Mouse (Mus musculus): ENCODE data around the gene Rab29. TPM values are rescaled to one million over a fixed set of nuclear protein-coding genes. Genes with fewer than 3 reads are reported as not detected.
"Not testable (repeated sequence)": the region's sequence is repeated elsewhere in the genome, so short reads cannot be mapped to it uniquely, and the experiment has no call there.

Gene Rab29
- 16.2 and 19.1 TPM in 2 replicates for polyA plus RNA-seq (2015; fragmentation: Nextera tagmentation; extraction: Ambion mirVana)

GRCm38 (mm10) chr1:131867093-131867945 lies at the start of gene Rab29:
Gene Rab29, plus strand, starts transcription at chr1:131867224.
- peaks cover 4% of the 10 kb centered on the region; the same call in 1 of the 2 replicates for H3K36me3 ChIP-seq (ENCODE audit: control insufficient read depth, insufficient read depth)
- peak within 1 kb of the TSS; percentile 59 for H3K9ac ChIP-seq (ENCODE audit: low read depth, low read length)
- H3K4me2 ChIP-seq (replicated peaks; ENCODE audit: low read depth), result peak within 1 kb of the TSS; percentile 81
- peak; percentile 98 for ATAC-seq
- under 1% methylated on average over 46 of the region's 46 CpGs for WGBS
- H3K4me1 ChIP-seq (replicated peaks; ENCODE audit: control insufficient read depth, insufficient read depth, low read length), result no peaks in the 10 kb centered on the region
- TF ChIP-seq CTCF (IDR thresholded peaks at IDR 0.05; ENCODE audit: low read depth), result peak; percentile 93
- H3K27me3 ChIP-seq (replicated peaks; ENCODE audit: control insufficient read depth, insufficient read depth, low read length), result no peaks in the 10 kb centered on the region
- H3K27ac ChIP-seq (ENCODE audit: low read depth, low read length), result no peak within 1 kb of the TSS
- H3K4me3 ChIP-seq (ENCODE audit: low read depth, low read length), result peak within 1 kb of the TSS; percentile 76
- H3K9me3 ChIP-seq (ENCODE audit: control insufficient read depth), result no peaks in the 10 kb centered on the region

DNA sequence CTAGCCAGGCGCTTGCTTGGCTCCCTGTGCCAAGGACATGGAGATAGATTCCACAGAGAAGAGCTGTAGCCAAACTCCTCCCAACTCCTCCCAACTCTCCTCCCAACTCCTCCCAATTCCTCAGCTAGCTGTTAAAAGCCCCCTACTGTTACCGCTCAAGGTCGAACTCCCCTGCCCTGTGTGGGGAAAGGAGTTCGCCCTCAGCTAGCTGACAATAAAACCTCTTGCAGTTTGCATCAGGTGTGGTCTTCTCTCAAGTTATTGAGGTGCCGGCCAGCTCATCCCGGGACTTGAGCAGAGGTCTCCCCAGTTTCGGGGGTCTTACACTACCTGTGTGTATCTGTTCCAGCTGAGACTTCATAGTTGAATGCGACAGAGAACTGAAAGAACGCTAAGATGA lies 46.7 kb upstream of the Rab29 start:
- H3K4me3 ChIP-seq (ENCODE audit: low read depth, low read length); H3K36me3 ChIP-seq (ENCODE audit: control insufficient read depth, insufficient read depth); H3K4me1 ChIP-seq (replicated peaks; ENCODE audit: control insufficient read depth, insufficient read depth, low read length); ATAC-seq; H3K9ac ChIP-seq (ENCODE audit: low read depth, low read length); H3K27ac ChIP-seq (ENCODE audit: low read depth, low read length); H3K4me2 ChIP-seq (replicated peaks; ENCODE audit: low read depth); H3K9me3 ChIP-seq (ENCODE audit: control insufficient read depth); H3K27me3 ChIP-seq (replicated peaks; ENCODE audit: control insufficient read depth, insufficient read depth, low read length): not testable (repeated sequence)
- WGBS, result 78% methylated on average over 8 of the region's 9 CpGs

- Histone ChIP-seq H3K4me1 (replicated peaks; ENCODE audit: control insufficient read depth, insufficient read depth, low read length) (no peaks in the 10 kb centered on the region), H3K4me3 (ENCODE audit: low read depth, low read length) (no peak overlapping the region), H3K27ac (ENCODE audit: low read depth, low read length) (no peak overlapping the region), H3K27me3 (replicated peaks; ENCODE audit: control insufficient read depth, insufficient read depth, low read length) (no peaks in the 10 kb centered on the region), H3K9me3 (ENCODE audit: control insufficient read depth) (no peaks in the 10 kb centered on the region), H3K4me2 (replicated peaks; ENCODE audit: low read depth) (no peak overlapping the region), H3K9ac (ENCODE audit: low read depth, low read length) (no peak overlapping the region), H3K36me3 (ENCODE audit: control insufficient read depth, insufficient read depth) (no peaks in the 10 kb centered on the region)
- TF ChIP-seq CTCF (IDR thresholded peaks at IDR 0.05; ENCODE audit: low read depth), result no peak
- ATAC-seq, result no peak
- 83% methylated on average over 10 of the region's 10 CpGs for WGBS
Measured at GRCm38 (mm10) chr1:131820887-131821328, 46.1 kb upstream of the Rab29 start.

- no peak overlapping the region for H3K9ac ChIP-seq (ENCODE audit: low read depth, low read length)
- no peak for ATAC-seq
- 78% methylated on average over 8 of the region's 8 CpGs for WGBS
- H3K36me3 ChIP-seq (ENCODE audit: control insufficient read depth, insufficient read depth), result no peaks in the 10 kb centered on the region
- no peaks in the 10 kb centered on the region for H3K4me1 ChIP-seq (replicated peaks; ENCODE audit: control insufficient read depth, insufficient read depth, low read length)
- no peaks in the 10 kb centered on the region for H3K9me3 ChIP-seq (ENCODE audit: control insufficient read depth)
- H3K4me2 ChIP-seq (replicated peaks; ENCODE audit: low read depth), result no peak overlapping the region
- no peaks in the 10 kb centered on the region for H3K27me3 ChIP-seq (replicated peaks; ENCODE audit: control insufficient read depth, insufficient read depth, low read length)
- no peak for TF ChIP-seq CTCF (IDR thresholded peaks at IDR 0.05; ENCODE audit: low read depth)
- no peak overlapping the region for H3K4me3 ChIP-seq (ENCODE audit: low read depth, low read length)
- no peak overlapping the region for H3K27ac ChIP-seq (ENCODE audit: low read depth, low read length)
Measured at GRCm38 (mm10) chr1:131822292-131822691, 44.7 kb upstream of the Rab29 start.

GRCm38 (mm10) chr1:131822856-131823492 lies 44.0 kb upstream of the Rab29 start:
- ATAC-seq, result no peak
- Histone ChIP-seq H3K4me2 (replicated peaks; ENCODE audit: low read depth) (no peak overlapping the region), H3K4me3 (ENCODE audit: low read depth, low read length) (no peak overlapping the region), H3K9ac (ENCODE audit: low read depth, low read length) (no peak overlapping the region), H3K9me3 (ENCODE audit: control insufficient read depth) (no peaks in the 10 kb centered on the region), H3K27me3 (replicated peaks; ENCODE audit: control insufficient read depth, insufficient read depth, low read length) (no peaks in the 10 kb centered on the region), H3K4me1 (replicated peaks; ENCODE audit: control insufficient read depth, insufficient read depth, low read length) (no peaks in the 10 kb centered on the region), H3K36me3 (ENCODE audit: control insufficient read depth, insufficient read depth) (no peaks in the 10 kb centered on the region), H3K27ac (ENCODE audit: low read depth, low read length) (no peak overlapping the region)
- WGBS, result 97% methylated on average over 1 of the region's 1 CpGs
- no peak for TF ChIP-seq CTCF (IDR thresholded peaks at IDR 0.05; ENCODE audit: low read depth)

GRCm38 (mm10) chr1:131823563-131823962 lies 43.5 kb upstream of the Rab29 start:
- no peak overlapping the region for H3K27ac ChIP-seq (ENCODE audit: low read depth, low read length)
- no peaks in the 10 kb centered on the region for H3K9me3 ChIP-seq (ENCODE audit: control insufficient read depth)
- no peak overlapping the region for H3K4me2 ChIP-seq (replicated peaks; ENCODE audit: low read depth)
- no peaks in the 10 kb centered on the region for H3K27me3 ChIP-seq (replicated peaks; ENCODE audit: control insufficient read depth, insufficient read depth, low read length)
- no peaks in the 10 kb centered on the region for H3K4me1 ChIP-seq (replicated peaks; ENCODE audit: control insufficient read depth, insufficient read depth, low read length)
- WGBS, result 51% methylated on average over 5 of the region's 5 CpGs
- ATAC-seq, result no peak
- no peaks in the 10 kb centered on the region for H3K36me3 ChIP-seq (ENCODE audit: control insufficient read depth, insufficient read depth)
- no peak for TF ChIP-seq CTCF (IDR thresholded peaks at IDR 0.05; ENCODE audit: low read depth)
- no peak overlapping the region for H3K4me3 ChIP-seq (ENCODE audit: low read depth, low read length)
- H3K9ac ChIP-seq (ENCODE audit: low read depth, low read length), result no peak overlapping the region

All from intestine, postnatal 0 days (tissue).